Mouse (Mus musculus): ENCODE data around the gene Rasgef1b. TPM values are rescaled to one million over a fixed set of nuclear protein-coding genes. Genes with fewer than 3 reads are reported as not detected.

The Rasgef1b gene
- polyA plus RNA-seq, 1 experiment from 2014 or later: 65.7 TPM

GRCm38 (mm10) chr5:99450463-99450862 lies 278.4 kb downstream of the Rasgef1b start:
- Histone ChIP-seq H3K4me2 (no peak overlapping the region), H3K27me3 (replicated peaks) (no peaks in the 10 kb centered on the region), H3K27ac (peak overlapping the region; percentile 54; the same call in 1 of the 2 replicates), H3K4me3 (no peak overlapping the region), H3K9me3 (no peaks in the 10 kb centered on the region), H3K36me3 (replicated peaks) (no peaks in the 10 kb centered on the region), H3K4me1 (peaks cover 22% of the 10 kb centered on the region), H3K9ac (no peak overlapping the region)
- WGBS: 83% methylated on average over 3 of the region's 3 CpGs
- ATAC-seq (replicated peaks): no peak

- Histone ChIP-seq H3K36me3 (replicated peaks) (no peaks in the 10 kb centered on the region), H3K4me1 (peaks cover 17% of the 10 kb centered on the region), H3K27ac (no peak overlapping the region), H3K27me3 (replicated peaks) (no peaks in the 10 kb centered on the region), H3K9ac (no peak overlapping the region), H3K9me3 (no peaks in the 10 kb centered on the region), H3K4me3 (no peak overlapping the region), H3K4me2 (no peak overlapping the region)
- 94% methylated on average over 6 of the region's 6 CpGs for WGBS
- ATAC-seq (replicated peaks): no peak
These were observed 281.4 kb downstream of the Rasgef1b start for GRCm38 (mm10) chr5:99447481-99447880.

GRCm38 (mm10) chr5:99445242-99445641 lies 283.6 kb downstream of the Rasgef1b start:
- no peak for ATAC-seq (replicated peaks)
- H3K9me3 ChIP-seq: no peaks in the 10 kb centered on the region
- no peaks in the 10 kb centered on the region for H3K36me3 ChIP-seq (replicated peaks)
- H3K4me1 ChIP-seq: no peaks in the 10 kb centered on the region
- no peak overlapping the region for H3K4me2 ChIP-seq
- WGBS: 79% methylated on average over 5 of the region's 5 CpGs
- H3K4me3 ChIP-seq: no peak overlapping the region
- H3K27me3 ChIP-seq (replicated peaks): no peaks in the 10 kb centered on the region
- no peak overlapping the region for H3K27ac ChIP-seq
- no peak overlapping the region for H3K9ac ChIP-seq

GRCm38 (mm10) chr5:99444777-99445176 lies 284.1 kb downstream of the Rasgef1b start:
- ATAC-seq (replicated peaks): no peak
- 54% methylated on average over 7 of the region's 7 CpGs for WGBS
- no peak overlapping the region for H3K27ac ChIP-seq
- no peaks in the 10 kb centered on the region for H3K4me1 ChIP-seq
- no peaks in the 10 kb centered on the region for H3K9me3 ChIP-seq
- H3K4me2 ChIP-seq: no peak overlapping the region
- H3K36me3 ChIP-seq (replicated peaks): no peaks in the 10 kb centered on the region
- H3K9ac ChIP-seq: no peak overlapping the region
- H3K4me3 ChIP-seq: no peak overlapping the region
- no peaks in the 10 kb centered on the region for H3K27me3 ChIP-seq (replicated peaks)

- Histone ChIP-seq H3K4me3 (no peak overlapping the region), H3K4me2 (no peak overlapping the region), H3K9me3 (no peaks in the 10 kb centered on the region), H3K27ac (no peak overlapping the region), H3K4me1 (peaks cover 4% of the 10 kb centered on the region; the same call in 1 of the 2 replicates), H3K9ac (no peak overlapping the region), H3K36me3 (replicated peaks) (no peaks in the 10 kb centered on the region), H3K27me3 (replicated peaks) (no peaks in the 10 kb centered on the region)
- WGBS: 40% methylated on average over 6 of the region's 6 CpGs
- ATAC-seq (replicated peaks): no peak
These were observed 288.8 kb downstream of the Rasgef1b start for GRCm38 (mm10) chr5:99440109-99440508.

- H3K4me2 ChIP-seq: no peak overlapping the region
- H3K36me3 ChIP-seq (replicated peaks): no peaks in the 10 kb centered on the region
- H3K27ac ChIP-seq: no peak overlapping the region
- H3K4me3 ChIP-seq: no peak overlapping the region
- H3K27me3 ChIP-seq (replicated peaks): no peaks in the 10 kb centered on the region
- H3K9ac ChIP-seq: no peak overlapping the region
- 60% methylated on average over 1 of the region's 1 CpGs for WGBS
- H3K9me3 ChIP-seq: no peaks in the 10 kb centered on the region
- ATAC-seq (replicated peaks): no peak
- H3K4me1 ChIP-seq: peaks cover 4% of the 10 kb centered on the region; the same call in 1 of the 2 replicates
These were observed 290.3 kb downstream of the Rasgef1b start for GRCm38 (mm10) chr5:99438526-99438925.

- no peak for ATAC-seq (replicated peaks)
- H3K9ac ChIP-seq: no peak overlapping the region
- no peaks in the 10 kb centered on the region for H3K27me3 ChIP-seq (replicated peaks)
- H3K27ac ChIP-seq: no peak overlapping the region
- H3K36me3 ChIP-seq (replicated peaks): no peaks in the 10 kb centered on the region
- no peak overlapping the region for H3K4me2 ChIP-seq
- H3K9me3 ChIP-seq: no peaks in the 10 kb centered on the region
- H3K4me1 ChIP-seq: peaks cover 4% of the 10 kb centered on the region; the same call in 1 of the 2 replicates
- WGBS: 79% methylated on average over 4 of the region's 4 CpGs
- H3K4me3 ChIP-seq: no peak overlapping the region
These were observed 294.6 kb downstream of the Rasgef1b start for GRCm38 (mm10) chr5:99434226-99434625.

- Histone ChIP-seq H3K4me2 (no peak overlapping the region), H3K4me1 (no peaks in the 10 kb centered on the region), H3K9me3 (no peaks in the 10 kb centered on the region), H3K36me3 (replicated peaks) (no peaks in the 10 kb centered on the region), H3K9ac (no peak overlapping the region), H3K27ac (no peak overlapping the region), H3K4me3 (no peak overlapping the region), H3K27me3 (replicated peaks) (no peaks in the 10 kb centered on the region)
- ATAC-seq (replicated peaks): no peak
- WGBS: 93% methylated on average over 8 of the region's 8 CpGs
These were observed 296.4 kb downstream of the Rasgef1b start for GRCm38 (mm10) chr5:99432471-99432870.

- 90% methylated on average over 8 of the region's 8 CpGs for WGBS
- no peak for ATAC-seq (replicated peaks)
- Histone ChIP-seq H3K27me3 (replicated peaks) (no peaks in the 10 kb centered on the region), H3K9ac (no peak overlapping the region), H3K4me3 (no peak overlapping the region), H3K4me1 (no peaks in the 10 kb centered on the region), H3K36me3 (replicated peaks) (no peaks in the 10 kb centered on the region), H3K9me3 (no peaks in the 10 kb centered on the region), H3K4me2 (no peak overlapping the region), H3K27ac (no peak overlapping the region)
These were observed 299.6 kb downstream of the Rasgef1b start for GRCm38 (mm10) chr5:99429273-99429672.

GRCm38 (mm10) chr5:99428648-99429047 lies 300.2 kb downstream of the Rasgef1b start:
- no peak for ATAC-seq (replicated peaks)
- Histone ChIP-seq H3K4me2 (no peak overlapping the region), H3K4me3 (no peak overlapping the region), H3K9me3 (no peaks in the 10 kb centered on the region), H3K36me3 (replicated peaks) (no peaks in the 10 kb centered on the region), H3K9ac (no peak overlapping the region), H3K4me1 (no peaks in the 10 kb centered on the region), H3K27ac (no peak overlapping the region), H3K27me3 (replicated peaks) (no peaks in the 10 kb centered on the region)
- WGBS: 73% methylated on average over 5 of the region's 5 CpGs

- WGBS: 81% methylated on average over 5 of the region's 5 CpGs
- Histone ChIP-seq H3K4me1 (no peaks in the 10 kb centered on the region), H3K9me3 (no peaks in the 10 kb centered on the region), H3K27me3 (replicated peaks) (no peaks in the 10 kb centered on the region; the same call in 1 of the 2 replicates), H3K27ac (no peak overlapping the region), H3K9ac (no peak overlapping the region), H3K4me3 (no peak overlapping the region), H3K4me2 (no peak overlapping the region), H3K36me3 (replicated peaks) (no peaks in the 10 kb centered on the region)
- no peak for ATAC-seq (replicated peaks)
These were observed 305.6 kb downstream of the Rasgef1b start for GRCm38 (mm10) chr5:99423271-99423670.

GRCm38 (mm10) chr5:99422856-99423255 lies 306.0 kb downstream of the Rasgef1b start:
- no peak overlapping the region for H3K9ac ChIP-seq
- no peak overlapping the region for H3K4me2 ChIP-seq
- WGBS: 88% methylated on average over 4 of the region's 4 CpGs
- H3K27ac ChIP-seq: no peak overlapping the region
- no peaks in the 10 kb centered on the region for H3K36me3 ChIP-seq (replicated peaks)
- no peaks in the 10 kb centered on the region for H3K9me3 ChIP-seq
- ATAC-seq (replicated peaks): no peak
- no peaks in the 10 kb centered on the region for H3K4me1 ChIP-seq
- H3K27me3 ChIP-seq (replicated peaks): no peaks in the 10 kb centered on the region; the same call in 1 of the 2 replicates
- H3K4me3 ChIP-seq: no peak overlapping the region

GRCm38 (mm10) chr5:99422092-99422491 lies 306.8 kb downstream of the Rasgef1b start:
- H3K36me3 ChIP-seq (replicated peaks): no peaks in the 10 kb centered on the region
- no peak overlapping the region for H3K4me3 ChIP-seq
- WGBS: 81% methylated on average over 6 of the region's 6 CpGs
- H3K27me3 ChIP-seq (replicated peaks): no peaks in the 10 kb centered on the region; the same call in 1 of the 2 replicates
- H3K4me2 ChIP-seq: no peak overlapping the region
- H3K9ac ChIP-seq: no peak overlapping the region
- no peaks in the 10 kb centered on the region for H3K9me3 ChIP-seq
- no peaks in the 10 kb centered on the region for H3K4me1 ChIP-seq
- H3K27ac ChIP-seq: no peak overlapping the region
- no peak for ATAC-seq (replicated peaks)
